Mouse (Mus musculus): ENCODE measurements around the gene Nfkbia.

Gene Nfkbia

GRCm38 (mm10) chr12:55464846-55465361, 27.5 kb downstream of the Nfkbia start:
- no peak for DNase-seq

GRCm38 (mm10) chr12:55463992-55464845, 28.2 kb downstream of the Nfkbia start:
- peak; percentile 57 for DNase-seq

- peak; percentile 51 for DNase-seq
Observed at GRCm38 (mm10) chr12:55463087-55463486, 29.4 kb downstream of the Nfkbia start.

- DNase-seq, result no peak
Observed at GRCm38 (mm10) chr12:55462456-55462855, 30.0 kb downstream of the Nfkbia start.

GRCm38 (mm10) chr12:55461767-55462166, 30.7 kb downstream of the Nfkbia start:
- DNase-seq, result no peak

GRCm38 (mm10) chr12:55460900-55461299, 31.5 kb downstream of the Nfkbia start:
- DNase-seq, result no peak

- no peak for DNase-seq
Observed at GRCm38 (mm10) chr12:55459739-55460138, 32.7 kb downstream of the Nfkbia start.

- no peak for DNase-seq
Observed at GRCm38 (mm10) chr12:55456893-55457292, 35.6 kb downstream of the Nfkbia start.

GRCm38 (mm10) chr12:55456136-55456535, 36.3 kb downstream of the Nfkbia start:
- DNase-seq, result no peak

- no peak for DNase-seq
Observed at GRCm38 (mm10) chr12:55455206-55455605, 37.2 kb downstream of the Nfkbia start.

GRCm38 (mm10) chr12:55453924-55454323, 38.5 kb downstream of the Nfkbia start:
- DNase-seq, result no peak

GRCm38 (mm10) chr12:55452839-55453238, 39.6 kb downstream of the Nfkbia start:
- DNase-seq, result no peak

GRCm38 (mm10) chr12:55450421-55450820, 42.0 kb downstream of the Nfkbia start:
- no peak for DNase-seq

GRCm38 (mm10) chr12:55449048-55449447, 43.4 kb downstream of the Nfkbia start:
- DNase-seq, result no peak

GRCm38 (mm10) chr12:55448457-55448856, 44.0 kb downstream of the Nfkbia start:
- no peak for DNase-seq

GRCm38 (mm10) chr12:55447396-55447760, 45.1 kb downstream of the Nfkbia start:
- no peak for DNase-seq

- DNase-seq, result peak; percentile 92
Observed at GRCm38 (mm10) chr12:55446746-55447395, 45.6 kb downstream of the Nfkbia start.

GRCm38 (mm10) chr12:55446366-55446745, 46.1 kb downstream of the Nfkbia start:
- DNase-seq, result no peak

GRCm38 (mm10) chr12:55445583-55445982, 46.9 kb downstream of the Nfkbia start:
- DNase-seq, result no peak

- DNase-seq, result no peak
Observed at GRCm38 (mm10) chr12:55444031-55444451, 48.4 kb downstream of the Nfkbia start.

GRCm38 (mm10) chr12:55442861-55443850, 49.3 kb downstream of the Nfkbia start:
- DNase-seq, result no peak

GRCm38 (mm10) chr12:55442245-55442644, 50.2 kb downstream of the Nfkbia start:
- DNase-seq, result no peak

- no peak for DNase-seq
Observed at GRCm38 (mm10) chr12:55440416-55440815, 52.0 kb downstream of the Nfkbia start.

Measured in cerebellum, adult 9-10 months (tissue).